Mouse (Mus musculus) Patski (cell line): ENCODE measurements around the gene Chn1. TPM values are rescaled to one million over a fixed set of nuclear protein-coding genes. Genes with fewer than 3 reads are reported as not detected.

Experiments used
- ATAC-seq: fragments of 100-300 bp; one replicate; pipeline ENCODE4 v1.8.0; 2021
- CTCF ChIA-PET: fragments of 350-600 bp; sonication (Branson Sonifier 250); formaldehyde crosslinking; loops from one replicate; lab custom pipeline; 2022; ENCODE audit warnings: inconsistent platforms; lab: Charles Lee
- POLR2A ChIA-PET: fragments of 350-600 bp; sonication (Branson Sonifier 250); formaldehyde crosslinking; loops from one replicate; lab custom pipeline; 2022; ENCODE audit warnings: antibody characterized with exemption, inconsistent platforms; lab: Charles Lee
- DNase-seq: peaks from one replicate; pipeline ENCODE4 v3.0.0-alpha.2; 2011; ENCODE audit warnings: low read depth, low spot score
- H3K27me3 ChIP-seq: fragments of 371-371 bp; one replicate; pipeline ENCODE4 v1.5.1; 2021
- CTCF ChIP-seq: fragments of 100-300 bp; IDR thresholded peaks from one replicate; pipeline ENCODE4 v1.5.1; 2021
- in situ Hi-C: fragments of 300-500 bp; cut with MboI; formaldehyde crosslinking; loops from 3 replicates; pipeline ENCODE4 v1.11.1; 2018; ENCODE audit warnings: low pct_unique_long_range_greater_than_20kb, mixed read lengths
- polyA plus RNA-seq: library from polyadenylated mRNA; unstranded; gene quantifications from one replicate; pipeline ENCODE4 v1.2.3, GENCODE M21; 2021

The Chn1 gene
- polyA plus RNA-seq, 1 experiment from 2014 or later = 14.5 TPM

DNA sequence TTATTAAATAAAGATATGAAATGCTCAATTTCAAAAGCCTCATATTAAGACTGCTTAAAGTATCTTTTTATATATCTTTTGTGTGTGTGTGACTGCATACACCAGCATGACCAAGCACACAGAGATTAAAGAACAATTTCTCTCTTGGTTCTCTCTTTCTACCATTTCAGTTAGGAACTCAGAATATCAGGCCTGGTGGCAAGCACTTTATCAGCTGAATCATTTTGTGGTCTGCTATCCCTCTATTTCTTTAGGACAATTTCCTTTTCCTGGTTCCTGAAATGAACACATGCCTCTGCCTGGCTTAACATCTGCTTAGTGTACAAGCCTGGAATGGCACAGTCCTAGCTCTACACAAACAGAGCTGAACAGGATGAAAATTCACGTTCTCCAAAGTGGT, 92.6 kb downstream of the Chn1 start:
- POLR2A ChIA-PET = no interaction called here
- DNase-seq = no peak
- in situ Hi-C loops = no loop called here
- no peaks in the 10 kb centered on the region for H3K27me3 ChIP-seq
- no peak for ATAC-seq
- TF ChIP-seq CTCF = no peak
- CTCF ChIA-PET = no interaction called here

DNA sequence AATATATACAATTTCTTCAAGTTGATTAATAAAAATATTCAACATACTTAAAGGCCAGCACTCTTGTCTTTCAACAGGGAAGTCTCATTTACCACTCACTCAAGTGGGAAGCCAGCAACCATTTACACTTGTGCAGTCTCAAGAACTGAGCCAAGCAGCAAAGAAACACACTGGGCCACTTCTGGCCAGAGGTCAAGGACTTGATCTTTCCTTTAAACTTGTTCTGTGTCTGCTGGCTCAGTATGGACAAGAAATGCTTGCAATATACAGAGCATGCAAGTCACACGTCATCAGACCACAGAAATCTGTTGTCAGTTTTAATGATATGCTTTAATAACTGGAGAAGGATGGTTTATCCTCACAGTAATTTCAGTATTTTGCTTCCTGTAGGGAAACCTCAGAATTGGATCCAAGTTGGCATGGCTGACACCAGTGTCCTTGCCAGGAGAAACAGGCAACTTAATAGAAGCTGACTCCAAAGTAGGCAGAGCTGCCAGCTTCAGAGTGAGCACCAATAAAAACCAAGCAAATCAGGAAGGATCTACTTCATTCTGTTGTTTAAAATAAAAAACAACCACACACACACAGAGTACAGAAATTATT, 94.6 kb downstream of the Chn1 start:
- DNase-seq (no peak), ATAC-seq (no peak)
- TF ChIP-seq CTCF = no peak

DNA sequence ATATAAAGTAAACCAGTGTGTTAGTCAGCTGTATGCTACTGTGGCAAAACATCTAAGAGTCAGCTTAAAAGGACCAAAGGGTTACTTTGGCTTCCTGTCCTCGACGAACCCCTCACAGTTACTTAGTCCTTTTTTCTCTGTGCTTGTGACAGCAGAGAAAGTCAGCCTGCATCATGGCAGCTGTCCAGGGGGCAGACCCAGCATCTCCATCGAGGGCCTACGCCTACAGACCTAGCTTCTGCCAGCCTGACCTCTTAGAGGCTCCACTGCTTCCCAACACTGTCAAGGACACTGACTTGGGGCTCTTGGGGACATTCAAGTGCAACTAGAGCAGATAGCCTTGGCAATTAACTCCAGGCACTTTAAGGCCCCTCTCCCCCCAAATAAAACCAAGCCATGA, 106.5 kb downstream of the Chn1 start:
- ChIA-PET POLR2A (no interaction called here), CTCF (interaction anchor here (1.5 kb wide), 2 partner anchors 9 to 11 kb away, joined by 3 to 5 read pairs; no protein-coding TSS in a partner anchor)
- in situ Hi-C loops = no loop called here
- TF ChIP-seq CTCF = no peak
- no peaks in the 10 kb centered on the region for H3K27me3 ChIP-seq
- DNase-seq = no peak
- no peak for ATAC-seq

More for the DNA sequence above, 94.6 kb downstream of the Chn1 start:
- in situ Hi-C loops = no loop called here
- H3K27me3 ChIP-seq = no peaks in the 10 kb centered on the region
- ChIA-PET POLR2A (no interaction called here), CTCF (no interaction called here)

DNA sequence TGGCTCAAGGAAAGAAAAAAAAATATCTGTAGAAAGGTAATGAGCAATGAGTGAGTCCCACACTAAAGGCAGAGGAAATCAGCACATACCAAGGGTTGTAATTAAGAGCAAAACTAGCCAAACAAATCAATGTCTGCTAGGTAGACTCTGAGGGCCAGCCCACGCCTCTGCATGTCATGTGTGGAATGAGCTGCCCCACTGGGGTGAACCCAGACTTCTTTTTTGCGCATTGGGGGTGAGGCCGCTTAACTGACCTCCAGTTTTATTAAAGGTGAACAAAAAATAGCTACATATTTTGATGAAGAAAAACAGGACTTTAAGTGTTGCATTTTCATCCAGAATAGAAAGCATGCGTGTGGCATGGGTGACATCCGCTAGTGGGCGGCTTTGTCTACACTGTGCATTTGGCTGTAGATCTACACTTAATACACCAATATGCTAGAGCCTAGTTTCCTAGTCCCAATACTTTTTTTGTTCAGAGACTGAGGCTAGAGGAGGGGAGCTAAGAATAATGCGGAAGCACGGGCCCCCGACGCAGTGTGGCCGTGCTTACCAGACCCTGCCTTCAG, 114.5 kb downstream of the Chn1 start:
- no peak for DNase-seq
- H3K27me3 ChIP-seq = no peaks in the 10 kb centered on the region
- no peak for ATAC-seq
- ChIA-PET POLR2A (no interaction called here), CTCF (no interaction called here)
- in situ Hi-C loops = no loop called here
- TF ChIP-seq CTCF = no peak

DNA sequence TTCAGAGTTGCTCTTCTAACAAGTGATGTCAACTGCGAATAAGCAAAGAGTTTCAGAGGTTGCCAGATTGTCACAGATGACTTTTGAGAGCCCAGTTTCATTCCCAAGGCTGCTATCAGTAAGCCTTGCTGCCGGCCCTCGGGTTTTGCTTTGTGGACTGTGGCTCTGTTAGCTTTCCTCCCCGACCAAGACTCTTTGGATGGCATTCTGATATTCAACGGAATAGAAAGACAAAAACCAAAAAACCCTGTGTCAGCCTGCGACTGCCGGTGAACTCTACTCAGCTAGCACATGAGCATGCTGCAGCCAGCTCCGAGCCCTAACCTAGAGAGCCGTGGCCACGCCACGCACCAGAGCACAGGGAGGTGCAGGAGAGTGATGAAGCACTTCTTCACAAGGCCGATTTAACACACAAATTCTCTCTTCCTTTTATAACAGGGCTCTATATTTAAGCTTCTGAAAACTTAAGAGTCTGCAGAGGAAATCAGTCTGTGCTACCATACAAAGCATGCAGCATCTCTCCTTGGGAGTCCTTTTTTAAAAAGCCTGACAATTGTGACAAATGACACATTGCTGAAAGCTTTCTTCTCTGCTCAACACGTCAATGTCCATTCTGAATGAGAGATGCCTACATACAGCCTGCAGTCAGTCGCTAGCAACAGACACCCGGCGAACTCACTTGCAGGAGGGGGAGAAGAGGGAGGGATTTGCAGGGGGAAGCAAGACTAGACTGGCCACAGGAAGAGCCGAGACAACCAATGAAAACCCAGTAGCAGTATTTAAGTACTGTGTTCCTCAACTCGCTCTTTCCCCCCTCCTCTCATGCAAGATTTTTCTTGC, 115.2 kb downstream of the Chn1 start:
- CTCF ChIA-PET = no interaction called here
- H3K27me3 ChIP-seq = no peaks in the 10 kb centered on the region
- POLR2A ChIA-PET = no interaction called here
- ATAC-seq = peak; percentile 47
- in situ Hi-C loops = no loop called here
- no peak for TF ChIP-seq CTCF
- DNase-seq = no peak

DNA sequence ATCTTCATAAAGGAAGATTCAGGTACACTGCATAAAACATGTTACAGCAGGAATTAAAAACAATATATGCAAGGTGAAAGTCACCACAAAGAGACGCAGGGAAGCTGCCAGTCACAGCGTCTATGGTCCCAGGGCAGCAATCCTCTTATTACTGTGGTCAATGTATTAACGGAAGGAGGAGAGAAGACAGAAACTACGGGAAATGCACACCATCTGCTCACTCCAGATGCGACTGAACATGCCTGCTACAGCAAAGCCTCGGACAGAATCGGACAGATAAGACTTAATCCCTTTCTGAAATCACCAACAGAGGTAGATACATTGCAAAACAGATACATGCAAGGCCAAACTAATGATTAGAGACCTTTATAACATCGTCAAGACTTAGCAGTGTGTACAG, 116.1 kb downstream of the Chn1 start:
- in situ Hi-C loops = no loop called here
- no peaks in the 10 kb centered on the region for H3K27me3 ChIP-seq
- no peak for TF ChIP-seq CTCF
- DNase-seq (no peak), ATAC-seq (no peak)
- CTCF ChIA-PET = no interaction called here
- POLR2A ChIA-PET = interaction anchor here (0.7 kb wide), 1 partner anchor 16 kb away, joined by 3 read pairs; no protein-coding TSS in a partner anchor

DNA sequence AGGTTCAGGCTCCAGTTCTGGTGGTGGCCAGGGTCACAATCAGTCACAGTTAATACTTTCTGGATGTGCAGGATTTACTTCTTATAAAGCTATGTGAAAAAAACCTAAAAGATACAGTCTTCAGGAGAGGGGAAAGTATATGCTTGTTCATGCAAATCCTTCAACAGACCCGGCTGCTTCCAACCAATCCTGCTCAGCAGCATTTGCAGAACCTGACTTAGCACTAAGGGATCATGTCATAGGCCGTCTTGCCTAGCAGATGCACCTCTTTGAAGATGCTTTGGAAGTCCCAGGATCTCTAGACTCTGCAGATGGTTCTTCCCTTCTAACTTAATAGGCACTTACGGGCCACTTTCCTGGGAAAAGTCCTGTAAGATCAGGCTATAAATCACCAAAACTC, 117.2 kb downstream of the Chn1 start:
- TF ChIP-seq CTCF = no peak
- in situ Hi-C loops = no loop called here
- H3K27me3 ChIP-seq = no peaks in the 10 kb centered on the region
- ChIA-PET POLR2A (no interaction called here), CTCF (interaction anchor here (1.4 kb wide), 1 partner anchor 11 kb away, joined by 3 read pairs; no protein-coding TSS in a partner anchor)
- DNase-seq (no peak), ATAC-seq (no peak)

DNA sequence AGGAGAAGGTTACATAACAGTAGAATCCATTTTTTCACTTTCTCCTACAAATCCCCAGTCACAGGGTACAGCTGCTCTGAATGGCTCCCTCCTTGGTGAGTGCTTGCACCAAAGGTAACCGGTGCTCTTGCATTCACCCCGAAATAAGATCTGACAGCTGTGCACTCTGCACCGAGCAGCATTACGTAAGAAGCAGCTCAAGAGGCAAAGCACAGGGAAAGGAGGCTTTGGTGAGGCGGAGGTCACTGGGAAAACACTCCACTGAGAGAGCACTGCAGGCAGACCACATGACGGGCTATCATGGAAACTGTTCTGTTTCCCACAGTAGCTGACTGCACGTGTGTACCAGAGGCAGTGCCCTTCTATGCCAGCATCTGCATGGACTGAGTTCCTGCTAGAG, 118.0 kb downstream of the Chn1 start:
- in situ Hi-C loops = no loop called here
- ChIA-PET CTCF (interaction anchor here (0.7 to 1.4 kb wide), 2 partner anchors 12 to 17 kb away, joined by 3 read pairs; no protein-coding TSS in a partner anchor), POLR2A (no interaction called here)
- no peaks in the 10 kb centered on the region for H3K27me3 ChIP-seq
- no peak for TF ChIP-seq CTCF
- ATAC-seq = no peak
- DNase-seq = no peak

DNA sequence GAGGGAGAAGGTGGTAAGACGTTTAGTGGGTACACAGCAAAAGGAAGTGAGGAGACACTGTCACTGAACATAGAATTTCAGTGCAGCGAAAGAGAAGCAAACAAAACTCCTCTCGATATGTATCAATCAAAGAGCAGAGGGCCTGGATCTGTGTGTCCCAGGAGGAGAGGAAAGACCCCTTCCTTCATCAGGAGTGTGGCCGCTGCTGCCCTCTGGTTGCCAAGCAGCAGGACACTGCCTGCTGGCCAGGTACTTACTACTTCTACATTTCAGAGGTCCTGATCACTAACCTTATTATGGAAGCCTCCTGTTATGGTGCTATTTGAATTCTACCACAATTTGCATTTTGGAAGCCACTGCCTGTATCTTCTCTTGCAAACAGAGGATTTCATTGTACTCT, 119.5 kb downstream of the Chn1 start:
- ChIA-PET CTCF (no interaction called here), POLR2A (no interaction called here)
- no peak for TF ChIP-seq CTCF
- in situ Hi-C loops = no loop called here
- ATAC-seq (no peak), DNase-seq (no peak)
- H3K27me3 ChIP-seq = no peaks in the 10 kb centered on the region

DNA sequence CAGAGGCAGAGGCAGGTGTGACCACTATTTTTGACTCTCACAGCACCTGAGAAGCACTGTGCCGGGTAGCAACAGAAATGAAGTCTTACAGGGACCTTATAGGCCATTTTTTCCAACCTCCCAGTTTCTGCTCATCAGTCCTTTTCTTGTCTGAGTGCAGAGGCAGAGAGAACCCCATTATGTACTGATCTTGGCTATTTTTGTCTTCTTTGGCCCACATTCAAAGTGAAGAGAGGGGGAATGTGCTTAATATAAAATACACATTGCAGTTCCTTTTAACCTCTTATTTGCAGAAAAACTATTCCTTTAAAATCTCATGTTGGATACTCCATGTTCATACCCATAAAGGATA, 120.3 kb downstream of the Chn1 start:
- in situ Hi-C loops = no loop called here
- POLR2A ChIA-PET = no interaction called here
- TF ChIP-seq CTCF = no peak
- no peak for ATAC-seq
- H3K27me3 ChIP-seq = no peaks in the 10 kb centered on the region
- DNase-seq = no peak
- CTCF ChIA-PET = no interaction called here
